Mouse (Mus musculus) ES-Bruce4 (cell line): Measurements from ENCODE around the gene Spef1.

ENCODE experiments used
- CTCF ChIP-seq: IDR thresholded peaks from one replicate; pipeline ENCODE4 v1.8.1; 2011; ENCODE audit warnings: low read depth, low read length
- POLR2A ChIP-seq: IDR thresholded peaks from one replicate; pipeline ENCODE4 v1.8.1; 2011; ENCODE audit warnings: low read length; ENCODE audit not compliant: insufficient read depth

DNA sequence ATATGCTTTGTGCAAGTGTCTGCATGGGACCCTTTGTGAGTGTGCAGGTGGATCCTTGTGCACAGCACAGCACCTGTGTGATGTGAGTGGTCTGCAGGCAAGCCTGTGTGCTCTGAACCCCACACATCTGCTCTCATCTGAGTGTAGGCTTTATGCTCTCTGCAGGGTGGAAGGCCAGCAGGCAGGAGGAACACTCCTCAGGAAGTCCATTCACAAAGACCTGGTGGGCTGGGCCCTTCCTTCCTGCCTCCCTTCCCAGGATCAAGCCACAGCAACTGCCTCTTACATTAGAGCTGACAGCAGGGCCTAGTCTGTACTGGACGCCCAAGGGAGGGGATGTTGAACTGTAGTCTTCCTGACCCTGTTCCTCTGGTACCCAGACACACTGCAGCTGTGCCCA lies 52.7 kb downstream of the Spef1 start:
- TF ChIP-seq CTCF: no peak
- TF ChIP-seq POLR2A: no peak
